Comparison of ENCODE assay signal across 10 mouse cellular contexts in the genomic region with DNA sequence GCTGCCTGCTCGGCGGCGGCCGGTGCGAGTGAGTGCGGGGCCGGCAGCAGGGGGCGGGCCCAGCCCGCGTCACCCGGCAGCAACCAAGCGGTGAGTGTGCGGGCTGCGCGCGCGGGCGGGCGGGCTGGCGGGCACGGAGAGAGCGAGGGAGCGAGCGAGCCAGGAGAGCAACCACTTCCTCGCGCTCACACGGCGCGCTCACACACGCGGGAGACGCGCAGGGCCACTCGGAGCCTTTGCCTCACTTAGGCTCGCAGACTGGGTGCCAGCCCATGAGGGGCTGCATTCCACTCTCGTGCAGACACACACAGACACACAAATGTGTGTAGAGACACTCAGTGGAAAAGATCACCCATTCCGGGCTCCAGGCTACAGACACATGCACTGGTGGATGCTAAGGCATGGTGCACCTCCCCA. TPM values are rescaled to one million over a fixed set of nuclear protein-coding genes. Genes with fewer than 3 reads are reported as not detected.
DNase-seq lines count a peak whose midpoint lies in the region; ATAC-seq and TF ChIP-seq lines count a peak whose summit lies in the region.
"Had no signal": no experiment of that assay in that cellular context is flagged by ENCODE, and none has a peak within 500 bp of the region (broad histone marks: within the 10 kb centered on the region; RNA-seq: fewer than 3 reads in every experiment).

A gene (minus strand): TSS at position 21 of the 417 bp plus-strand sequence.

- H3K9ac ChIP-seq in forebrain, embryonic 12.5 days: peak within 1 kb of the TSS; percentile 51
- peak within 1 kb of the TSS; percentile 60 for H3K9ac ChIP-seq in intestine, embryonic 15.5 days
- peak within 1 kb of the TSS; percentile 64 for H3K9ac ChIP-seq in limb, embryonic 12.5 days (replicated peaks)

- intact Hi-C loops in heart, postnatal 25 days (cut with DNase I): no loop called here

- DNase-seq in heart, embryonic 10.5 days (ENCODE audit: low spot score): no peak
- no peak for DNase-seq in heart, postnatal 25 days (ENCODE audit: low spot score)
- DNase-seq in brain, embryonic 14.5 days (ENCODE audit: low read depth): peak; percentile 79
- peak; percentile 28 for DNase-seq in naive thymus-derived CD4-positive, alpha-beta T cell, adult 2 months (ENCODE audit: low read depth)
- DNase-seq in spleen, postnatal 14 days (ENCODE audit: low spot score in 2 of 2): no peak

- no peaks in the 10 kb centered on the region for H3K36me3 ChIP-seq in heart, embryonic 10.5 days
- no peaks in the 10 kb centered on the region for H3K36me3 ChIP-seq in forebrain, embryonic 12.5 days (replicated peaks)
- H3K36me3 ChIP-seq in intestine, embryonic 15.5 days: no peaks in the 10 kb centered on the region
- H3K36me3 ChIP-seq in limb, embryonic 12.5 days: no peaks in the 10 kb centered on the region

- peak within 1 kb of the TSS; percentile 65 for H3K4me2 ChIP-seq in forebrain, embryonic 12.5 days
- H3K4me2 ChIP-seq in intestine, embryonic 15.5 days (replicated peaks): peak within 1 kb of the TSS; percentile 84
- H3K4me2 ChIP-seq in limb, embryonic 12.5 days: peak within 1 kb of the TSS; percentile 75

- H3K9me3 ChIP-seq in heart, embryonic 10.5 days: no peaks in the 10 kb centered on the region
- no peaks in the 10 kb centered on the region for H3K9me3 ChIP-seq in forebrain, embryonic 12.5 days
- no peaks in the 10 kb centered on the region for H3K9me3 ChIP-seq in intestine, embryonic 15.5 days
- peaks cover 3% of the 10 kb centered on the region; the same call in 1 of the 2 replicates for H3K9me3 ChIP-seq in limb, embryonic 12.5 days

- TF ChIP-seq POLR2A in brain, embryonic 14.5 days (IDR thresholded peaks at IDR 0.05; ENCODE audit: borderline replicate concordance, extremely low read depth, insufficient read depth, insufficient read length, poor library complexity, severe bottlenecking): no peak

- TF ChIP-seq CTCF in brain, embryonic 14.5 days (IDR thresholded peaks at IDR 0.05; ENCODE audit: borderline replicate concordance, extremely low read depth, insufficient read depth, insufficient read length): peak; percentile 5; the same call in 1 of the 2 replicates

- H3K27ac ChIP-seq in heart, embryonic 10.5 days: peak within 1 kb of the TSS; percentile 71
- no peak within 1 kb of the TSS for H3K27ac ChIP-seq in forebrain, embryonic 12.5 days
- 0 out of 2 replicates have a peak within 1 kb of the TSS, but pooled peaks have one; percentile 22 for H3K27ac ChIP-seq in intestine, embryonic 15.5 days
- H3K27ac ChIP-seq in limb, embryonic 12.5 days: no peak within 1 kb of the TSS

- peak; percentile 84 for ATAC-seq in forebrain, embryonic 12.5 days (ENCODE audit: low FRiP score)
- ATAC-seq in intestine, embryonic 15.5 days: peak; percentile 55
- ATAC-seq in limb, embryonic 12.5 days (ENCODE audit: insufficient number of reproducible peaks, insufficient read depth, low FRiP score, low TSS enrichment, low read depth): no peak

- peaks cover 92% of the 10 kb centered on the region for H3K27me3 ChIP-seq in heart, embryonic 10.5 days (ENCODE audit: insufficient read depth, poor library complexity, severe bottlenecking)
- peaks cover 78% of the 10 kb centered on the region for H3K27me3 ChIP-seq in forebrain, embryonic 12.5 days
- H3K27me3 ChIP-seq in intestine, embryonic 15.5 days (replicated peaks): peaks cover 28% of the 10 kb centered on the region
- H3K27me3 ChIP-seq in limb, embryonic 12.5 days: peaks cover 89% of the 10 kb centered on the region

- H3K4me3 ChIP-seq in heart, embryonic 10.5 days: peak within 1 kb of the TSS; percentile 64
- H3K4me3 ChIP-seq in forebrain, embryonic 12.5 days (replicated peaks): peak within 1 kb of the TSS; percentile 51
- peak within 1 kb of the TSS; percentile 52 for H3K4me3 ChIP-seq in intestine, embryonic 15.5 days (replicated peaks)
- H3K4me3 ChIP-seq in limb, embryonic 12.5 days (replicated peaks): peak within 1 kb of the TSS; percentile 53

- H3K4me1 ChIP-seq in heart, embryonic 10.5 days: peaks cover 18% of the 10 kb centered on the region
- peaks cover 27% of the 10 kb centered on the region for H3K4me1 ChIP-seq in forebrain, embryonic 12.5 days
- peaks cover 20% of the 10 kb centered on the region for H3K4me1 ChIP-seq in intestine, embryonic 15.5 days (replicated peaks)
- peaks cover 16% of the 10 kb centered on the region for H3K4me1 ChIP-seq in limb, embryonic 12.5 days (replicated peaks)

- 5% methylated on average over 37 of the region's 37 CpGs for WGBS in heart, embryonic 10.5 days
- WGBS in forebrain, embryonic 12.5 days: 6% methylated on average over 32 of the region's 37 CpGs
- 5% methylated on average over 37 of the region's 37 CpGs for WGBS in intestine, embryonic 15.5 days
- WGBS in limb, embryonic 12.5 days: 4% methylated on average over 37 of the region's 37 CpGs

RNA-seq across cellular contexts. Expression of the gene that starts here (rescaled TPM):
- polyA plus RNA-seq in heart, embryonic 10.5 days (2016; fragmentation: Nextera tagmentation; extraction: Ambion mirVana): 0.04 and 0.18 TPM in 2 replicates
- under 1 TPM; 0.14 to 0.42 TPM for total RNA-seq in heart, postnatal 25 days (2021)
- polyA plus RNA-seq in brain, embryonic 14.5 days (2012; rRNA removed): 4.9 and 9.3 TPM in 2 replicates
- polyA plus RNA-seq in forebrain, embryonic 12.5 days (2016; fragmentation: Nextera tagmentation; extraction: Ambion mirVana): 0.26 and 0.46 TPM in 2 replicates
- 1.1 and 1.4 TPM in 2 replicates for polyA plus RNA-seq in intestine, embryonic 15.5 days (2015; fragmentation: Nextera tagmentation; extraction: Ambion mirVana)
- polyA plus RNA-seq in limb, embryonic 12.5 days (2016; fragmentation: Nextera tagmentation; extraction: Ambion mirVana): 0.59 and 0.79 TPM in 2 replicates
- total RNA-seq: CH12.LX; hematopoietic stem cell, adult 5-6 weeks had no signal

Comparison
In these comparisons a context has a peak if more than half of its experiments do, and no peak if none do; other contexts are left out.
1. Peak in ATAC-seq, H3K4me3 ChIP-seq, H3K9ac ChIP-seq and H3K4me2 ChIP-seq in forebrain, embryonic 12.5 days; RNA of the gene not detected or under 1 TPM.
2. DNase-seq: peak in brain, embryonic 14.5 days (single experiment) and naive thymus-derived CD4-positive, alpha-beta T cell, adult 2 months (single experiment); none in heart, embryonic 10.5 days (single experiment), heart, postnatal 25 days (single experiment) and spleen, postnatal 14 days (0 of 2).
3. H3K27ac ChIP-seq: peak in heart, embryonic 10.5 days (single experiment) and intestine, embryonic 15.5 days (single experiment); none in forebrain, embryonic 12.5 days (single experiment) and limb, embryonic 12.5 days (single experiment).
4. Peak in every context shown above with its lines, with median percentiles within 50 percentile points of each other: H3K4me3 ChIP-seq, H3K4me2 ChIP-seq and H3K9ac ChIP-seq.